Mouse (Mus musculus) heart, embryonic 11.5 days (tissue): Measurements from ENCODE around the gene Iscu. TPM values are rescaled to one million over a fixed set of nuclear protein-coding genes. Genes with fewer than 3 reads are reported as not detected.
"Not testable (repeated sequence)": the region's sequence is repeated elsewhere in the genome, so short reads cannot be mapped to it uniquely, and the experiment has no call there.

Experiments used
- ATAC-seq: fragments of 200-750 bp; cut with Nextera tagmentation; replicated peaks from 2 replicates; pipeline ENCODE4 v1.8.0; 2017; ENCODE audit warnings: moderate library complexity; ENCODE audit not compliant: insufficient number of reproducible peaks, low FRiP score, low TSS enrichment
- H3K27ac ChIP-seq: fragments of 300-500 bp; sonication (generic); 2 replicates; pipeline ENCODE4 v1.5.1; 2014; ENCODE audit warnings: mild to moderate bottlenecking, low read depth, low read length
- H3K27me3 ChIP-seq: fragments of 300-500 bp; sonication (generic); 2 replicates; pipeline ENCODE4 v1.6.1; 2014; ENCODE audit warnings: mild to moderate bottlenecking, low read length, mixed read lengths; ENCODE audit not compliant: control insufficient read depth, insufficient read depth
- H3K36me3 ChIP-seq: fragments of 300-500 bp; sonication (generic); 2 replicates; pipeline ENCODE4 v1.6.1; 2014; ENCODE audit warnings: mild to moderate bottlenecking, low read length, moderate library complexity, mixed read lengths; ENCODE audit not compliant: control insufficient read depth, insufficient read depth
- H3K4me1 ChIP-seq: fragments of 300-500 bp; sonication (generic); 2 replicates; pipeline ENCODE4 v1.6.1; 2014; ENCODE audit warnings: low read length; ENCODE audit not compliant: control insufficient read depth, insufficient read depth
- H3K4me2 ChIP-seq: fragments of 300-500 bp; sonication (generic); 2 replicates; pipeline ENCODE4 v1.6.1; 2014; ENCODE audit warnings: mild to moderate bottlenecking, moderate library complexity
- H3K4me3 ChIP-seq: fragments of 300-500 bp; sonication (generic); 2 replicates; pipeline ENCODE4 v1.5.1; 2014; ENCODE audit warnings: low read depth, low read length
- H3K9ac ChIP-seq: fragments of 300-500 bp; sonication (generic); 2 replicates; pipeline ENCODE4 v1.6.1; 2014; ENCODE audit warnings: mild to moderate bottlenecking, low read depth, low read length, moderate library complexity
- H3K9me3 ChIP-seq: fragments of 300-500 bp; sonication (generic); replicated peaks from 2 replicates; pipeline ENCODE4 v1.6.1; 2016; ENCODE audit warnings: low read length; ENCODE audit not compliant: control insufficient read depth
- WGBS: fragments of 180-500 bp; shearing (Covaris S2); extraction: QIAGEN DNeasy Blood & Tissue Kit; methylation state at CpG from one replicate; pipeline ENCODE4 v1.1.7; 2014; ENCODE audit not compliant: insufficient replicate concordance; 5-methylcytosine and 5-hydroxymethylcytosine counted together
- polyA plus RNA-seq: library from polyadenylated mRNA; unstranded; fragments of >200 nt; fragmentation: Nextera tagmentation; extraction: Ambion mirVana; gene quantifications from 2 replicates; pipeline ENCODE4 v1.2.1, GENCODE M21; 2014

The Iscu gene
- polyA plus RNA-seq, 1 experiment from 2014 or later = 104 TPM

DNA sequence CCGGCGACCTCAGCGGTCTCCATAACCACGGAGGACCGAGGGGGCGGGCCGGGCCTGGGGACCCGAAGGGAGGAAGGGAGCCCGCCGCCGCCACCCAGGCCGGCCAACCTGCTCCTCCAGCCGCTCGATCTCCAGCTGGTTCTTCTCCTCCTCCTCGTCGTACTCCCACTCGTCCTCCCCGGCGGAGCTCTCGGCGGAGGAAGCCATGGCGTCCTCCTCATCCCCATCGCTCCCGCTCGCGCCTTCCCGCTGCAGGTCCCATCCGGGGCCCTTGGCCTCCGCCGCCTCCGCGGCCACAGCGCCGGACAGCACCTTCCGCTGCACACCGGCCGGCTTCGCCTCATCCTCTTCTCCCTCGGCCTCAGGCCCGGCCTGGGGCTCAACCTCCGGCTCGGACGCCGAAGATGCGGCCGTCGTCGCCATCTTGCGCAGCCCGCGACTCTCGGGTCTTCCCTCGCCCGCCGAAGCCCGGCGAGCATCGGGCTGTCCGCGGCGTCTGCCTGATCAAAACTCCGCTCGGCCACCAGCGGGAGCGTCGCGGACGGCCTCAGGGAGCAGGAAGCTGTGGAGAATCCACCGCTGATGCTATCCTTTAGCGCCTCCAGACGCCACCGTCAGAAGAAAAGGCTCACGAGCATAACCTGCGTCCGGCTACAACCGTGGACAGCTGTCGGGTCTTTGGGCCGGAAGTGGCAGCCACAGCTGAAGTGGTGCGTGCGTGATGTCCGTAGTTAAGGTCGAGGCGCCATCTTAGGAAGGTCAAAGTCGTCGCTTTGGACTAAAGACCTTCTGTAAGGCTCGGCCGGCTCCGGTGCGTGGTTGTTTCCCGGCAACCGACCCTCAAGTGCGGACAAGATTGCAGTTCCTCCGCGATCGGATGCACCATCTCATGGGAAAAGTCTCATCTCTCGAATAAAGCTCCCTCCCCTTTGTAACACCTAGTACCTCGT, 1.1 kb upstream of the Iscu start:
- no peaks in the 10 kb centered on the region for H3K27me3 ChIP-seq
- H3K4me3 ChIP-seq = peak overlapping the region; percentile 98
- H3K27ac ChIP-seq = peak overlapping the region; percentile 99
- no peaks in the 10 kb centered on the region for H3K9me3 ChIP-seq
- H3K4me2 ChIP-seq = peak overlapping the region; percentile 97
- peaks cover 9% of the 10 kb centered on the region for H3K36me3 ChIP-seq
- H3K4me1 ChIP-seq = peaks cover 12% of the 10 kb centered on the region
- H3K9ac ChIP-seq = peak overlapping the region; percentile 97
- WGBS = under 1% methylated on average over 90 of the region's 97 CpGs
- peak; percentile 80 for ATAC-seq

DNA sequence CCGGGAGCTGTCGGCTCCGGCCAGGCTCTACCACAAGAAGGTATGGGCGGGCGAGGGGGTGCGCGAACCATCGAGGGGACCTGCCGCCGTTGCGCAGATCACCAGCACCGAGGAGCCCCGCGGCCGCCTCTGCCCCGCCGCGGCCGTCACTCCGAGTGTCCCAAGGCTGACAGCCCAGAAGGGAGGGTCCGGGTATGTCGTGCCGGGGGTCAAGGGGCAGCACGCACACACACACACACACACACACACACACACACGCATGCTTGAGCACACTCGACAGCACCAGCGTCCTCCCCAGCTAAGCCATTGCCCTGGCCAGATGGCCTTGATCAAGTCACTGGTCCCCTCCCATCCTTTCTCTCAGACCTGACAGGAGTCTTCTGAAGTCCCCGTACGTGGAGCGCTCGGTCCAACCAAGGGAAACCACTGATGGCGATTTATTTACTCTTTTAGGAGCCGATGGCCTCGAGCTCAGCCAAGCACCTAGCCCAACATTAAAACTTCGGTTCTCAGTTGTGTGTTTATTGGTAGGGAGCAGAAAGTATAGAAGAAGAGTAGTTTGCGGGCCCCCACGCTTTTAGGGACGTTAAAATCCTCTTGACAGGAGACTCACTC, 464 bp downstream of the Iscu start:
- Histone ChIP-seq H3K4me3 (peak overlapping the region; percentile 98), H3K9ac (peak overlapping the region; percentile 82), H3K27ac (peak overlapping the region; percentile 99; the same call in 1 of the 2 replicates), H3K36me3 (peaks cover 16% of the 10 kb centered on the region), H3K27me3 (no peaks in the 10 kb centered on the region), H3K9me3 (no peaks in the 10 kb centered on the region), H3K4me1 (peaks cover 12% of the 10 kb centered on the region), H3K4me2 (peak overlapping the region; percentile 97)
- ATAC-seq = peak; percentile 39; the same call in 1 of the 2 replicates
- WGBS = under 1% methylated on average over 37 of the region's 38 CpGs

DNA sequence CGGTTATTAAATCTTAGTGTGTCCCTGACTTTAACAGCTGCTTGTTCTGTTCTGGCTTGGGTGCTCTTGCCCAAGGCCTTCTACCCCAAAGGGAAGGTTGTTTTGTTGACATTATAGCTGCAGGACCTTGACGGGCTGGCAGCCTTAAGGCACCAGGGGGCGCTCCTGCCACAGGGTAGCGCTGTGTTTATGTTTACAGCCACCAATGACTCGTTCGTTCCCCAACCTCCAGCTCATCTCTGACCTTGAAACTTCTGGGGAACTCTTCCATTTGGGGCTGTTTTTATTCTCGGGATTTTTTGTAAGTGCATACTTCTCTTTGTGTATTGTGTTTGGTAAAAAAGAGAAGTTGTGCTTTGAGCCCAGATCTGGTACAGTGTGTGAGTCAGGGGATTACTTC, 1.1 kb downstream of the Iscu start:
- peaks cover 12% of the 10 kb centered on the region for H3K4me1 ChIP-seq
- WGBS = under 1% methylated on average over 7 of the region's 7 CpGs
- no peaks in the 10 kb centered on the region for H3K27me3 ChIP-seq
- H3K9ac ChIP-seq = peak overlapping the region; percentile 82
- H3K4me2 ChIP-seq = peak overlapping the region; percentile 97
- peak overlapping the region; percentile 98 for H3K4me3 ChIP-seq
- H3K36me3 ChIP-seq = peaks cover 14% of the 10 kb centered on the region
- H3K27ac ChIP-seq = no peak overlapping the region
- H3K9me3 ChIP-seq = no peaks in the 10 kb centered on the region
- ATAC-seq = no peak

DNA sequence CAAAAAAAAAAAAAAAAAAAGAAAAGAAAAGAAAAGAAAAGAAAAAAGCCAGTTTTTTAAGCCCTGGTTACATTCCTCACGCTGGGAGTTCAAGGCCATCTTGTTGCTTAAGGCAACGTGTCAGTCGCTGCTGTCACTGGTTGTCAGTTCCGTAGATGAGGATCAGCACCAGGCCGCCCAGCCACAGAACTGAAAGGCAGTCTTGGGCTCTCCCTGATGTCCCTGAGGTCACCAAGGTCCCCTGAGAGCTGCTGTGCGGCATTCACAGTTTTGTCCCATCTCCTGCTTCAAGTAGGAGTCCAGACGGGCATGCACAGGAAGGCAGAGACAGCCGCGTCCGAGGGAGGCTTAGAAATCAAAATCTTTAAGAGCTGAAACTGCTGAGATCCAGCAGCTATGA, 3.0 kb downstream of the Iscu start:
- H3K36me3 ChIP-seq = peaks cover 10% of the 10 kb centered on the region
- H3K27me3 ChIP-seq = no peaks in the 10 kb centered on the region
- ATAC-seq = no peak
- H3K9me3 ChIP-seq = 0 out of 2 replicates have a peak, but pooled peaks cover 3% of the 10 kb centered on the region
- H3K27ac ChIP-seq = no peak overlapping the region
- H3K4me3 ChIP-seq = no peak overlapping the region
- WGBS = 89% methylated on average over 10 of the region's 10 CpGs
- H3K4me1 ChIP-seq = peaks cover 5% of the 10 kb centered on the region
- no peak overlapping the region for H3K4me2 ChIP-seq
- no peak overlapping the region for H3K9ac ChIP-seq

DNA sequence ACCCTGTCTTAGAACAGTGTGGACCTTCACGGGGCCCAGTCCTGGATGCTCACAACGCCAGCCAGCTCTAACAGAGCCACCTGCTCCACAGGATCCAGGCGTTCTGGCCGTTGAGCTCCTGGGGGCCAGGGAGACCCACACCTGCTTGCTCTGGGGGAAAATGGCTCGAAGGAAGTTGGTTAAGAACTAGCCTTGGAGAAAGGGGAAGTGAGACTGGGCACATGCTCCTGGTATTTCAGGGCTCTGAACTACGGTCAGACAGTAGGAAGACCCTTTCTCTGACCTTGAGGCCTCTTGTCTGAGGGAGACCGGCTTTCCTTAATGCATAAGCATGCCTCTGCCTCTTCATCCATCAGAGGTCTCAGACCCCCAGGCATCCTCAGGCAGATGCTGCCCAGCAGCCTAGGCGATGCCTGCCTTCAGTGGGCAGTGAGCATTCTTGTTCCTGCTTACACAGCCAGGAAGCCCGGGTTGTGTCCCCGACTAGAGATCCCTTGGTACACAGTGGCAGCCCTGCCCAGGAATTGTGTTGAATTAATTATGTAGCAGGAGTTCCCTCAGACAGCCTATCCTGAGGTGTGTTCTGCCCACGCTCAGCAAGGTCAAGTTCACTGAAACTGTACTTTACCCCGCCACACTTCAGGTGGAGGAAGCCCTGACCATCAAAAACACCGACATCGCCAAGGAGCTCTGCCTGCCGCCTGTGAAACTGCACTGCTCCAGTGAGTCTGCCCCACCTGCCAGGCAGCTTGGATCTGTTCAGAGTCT, 3.8 kb downstream of the Iscu start:
- whole genome bisulfite sequencing = 92% methylated on average over 15 of the region's 15 CpGs
- Histone ChIP-seq H3K36me3 (peaks cover 10% of the 10 kb centered on the region), H3K4me3 (no peak overlapping the region), H3K4me1 (peaks cover 4% of the 10 kb centered on the region), H3K9me3 (0 out of 2 replicates have a peak, but pooled peaks cover 3% of the 10 kb centered on the region), H3K9ac (no peak overlapping the region), H3K27ac (no peak overlapping the region), H3K27me3 (no peaks in the 10 kb centered on the region), H3K4me2 (no peak overlapping the region)
- no peak for ATAC-seq

DNA sequence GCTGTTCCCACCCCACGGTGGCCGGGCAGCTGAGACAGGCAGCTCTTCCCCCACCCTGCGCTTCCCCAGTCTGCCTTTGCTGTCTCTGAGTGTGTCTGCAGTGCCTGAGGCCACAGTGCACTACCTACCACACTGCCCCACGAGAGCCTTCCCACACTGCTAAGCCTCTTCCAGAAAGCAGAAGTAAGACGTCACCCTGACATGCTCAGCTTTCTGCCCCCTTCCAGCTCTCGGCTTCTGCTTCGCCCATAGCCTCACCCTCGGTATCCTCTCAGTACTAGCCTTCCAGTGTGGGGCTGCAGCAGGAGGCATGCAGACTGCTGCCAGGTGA, 4.3 kb downstream of the Iscu start:
- Histone ChIP-seq H3K4me2 (no peak overlapping the region), H3K27me3 (no peaks in the 10 kb centered on the region), H3K9me3 (0 out of 2 replicates have a peak, but pooled peaks cover 3% of the 10 kb centered on the region), H3K4me3 (no peak overlapping the region), H3K36me3 (peaks cover 10% of the 10 kb centered on the region), H3K4me1 (peaks cover 4% of the 10 kb centered on the region), H3K27ac (no peak overlapping the region), H3K9ac (no peak overlapping the region)
- 90% methylated on average over 8 of the region's 8 CpGs for WGBS
- no peak for ATAC-seq

DNA sequence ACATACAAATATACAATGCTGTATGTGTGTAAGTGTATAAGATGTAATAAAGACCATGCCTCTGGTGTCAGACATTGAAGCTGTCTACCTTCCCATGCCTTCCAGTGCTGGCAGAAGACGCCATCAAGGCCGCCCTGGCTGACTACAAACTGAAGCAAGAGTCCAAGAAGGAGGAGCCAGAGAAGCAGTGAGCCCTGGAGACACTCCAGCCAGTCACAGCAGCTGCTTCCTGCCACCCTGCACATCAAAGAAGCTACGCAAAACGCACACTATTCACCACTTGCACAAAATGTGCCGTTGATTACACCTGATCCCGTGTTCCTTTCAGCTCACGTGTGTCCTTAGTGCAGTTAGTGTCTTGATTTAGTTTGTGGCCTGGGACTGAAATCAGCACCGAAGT, 5.2 kb downstream of the Iscu start:
- not testable (repeated sequence) for H3K9me3 ChIP-seq, H3K36me3 ChIP-seq, H3K9ac ChIP-seq, ATAC-seq, H3K4me2 ChIP-seq, H3K4me3 ChIP-seq, H3K4me1 ChIP-seq, H3K27me3 ChIP-seq, H3K27ac ChIP-seq
- WGBS = 88% methylated on average over 8 of the region's 8 CpGs

DNA sequence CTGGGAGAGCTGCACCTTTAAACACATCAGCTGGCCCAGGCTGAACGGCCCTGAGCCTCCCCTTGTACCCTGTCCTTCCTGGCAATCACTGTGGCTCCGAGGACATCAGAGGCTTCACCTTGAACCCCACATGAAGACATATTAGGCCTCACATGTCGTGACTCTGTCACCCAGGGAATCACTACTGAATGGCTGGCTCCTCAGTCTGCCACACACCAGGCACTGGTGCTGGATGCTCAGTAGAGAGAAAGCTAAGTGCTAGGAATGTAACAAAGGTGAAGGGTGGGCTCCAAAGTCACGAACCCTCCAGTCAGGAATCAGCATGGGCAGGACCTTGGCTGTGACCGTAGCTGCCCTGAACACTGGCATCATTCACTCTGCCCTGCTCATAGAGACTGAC, 7.0 kb downstream of the Iscu start:
- Histone ChIP-seq H3K9ac (no peak overlapping the region), H3K9me3 (0 out of 2 replicates have a peak, but pooled peaks cover 3% of the 10 kb centered on the region), H3K27ac (no peak overlapping the region), H3K4me3 (no peak overlapping the region), H3K27me3 (peaks cover 3% of the 10 kb centered on the region; the same call in 1 of the 2 replicates), H3K4me2 (no peak overlapping the region), H3K36me3 (peaks cover 6% of the 10 kb centered on the region; the same call in 1 of the 2 replicates), H3K4me1 (peaks cover 10% of the 10 kb centered on the region)
- 73% methylated on average over 5 of the region's 5 CpGs for WGBS
- ATAC-seq = no peak
